Mouse (Mus musculus) intestine, postnatal 0 days (tissue): ENCODE measurements around the gene Prickle2. TPM values are rescaled to one million over a fixed set of nuclear protein-coding genes. Genes with fewer than 3 reads are reported as not detected.

ENCODE experiments used
- ATAC-seq: fragments of 200-750 bp; cut with Nextera tagmentation; 2 replicates; pipeline ENCODE4 v1.8.0; 2017; ENCODE audit warnings: mild to moderate bottlenecking, moderate TSS enrichment, moderate library complexity
- H3K27ac ChIP-seq: fragments of 300-500 bp; sonication (generic); 2 replicates; pipeline ENCODE4 v1.5.1; 2014; ENCODE audit warnings: mild to moderate bottlenecking, low read depth, low read length, moderate library complexity
- H3K27me3 ChIP-seq: fragments of 300-500 bp; sonication (generic); replicated peaks from 2 replicates; pipeline ENCODE4 v1.6.1; 2014; ENCODE audit warnings: low read length, mixed read lengths; ENCODE audit not compliant: control insufficient read depth, insufficient read depth
- H3K36me3 ChIP-seq: fragments of 300-500 bp; sonication (generic); 2 replicates; pipeline ENCODE4 v1.6.1; 2014; ENCODE audit warnings: mild to moderate bottlenecking, moderate library complexity; ENCODE audit not compliant: control insufficient read depth, insufficient read depth
- H3K4me1 ChIP-seq: fragments of 300-500 bp; sonication (generic); replicated peaks from 2 replicates; pipeline ENCODE4 v1.6.1; 2014; ENCODE audit warnings: antibody characterized with exemption, low read length, mixed read lengths; ENCODE audit not compliant: control insufficient read depth, insufficient read depth
- H3K4me2 ChIP-seq: fragments of 300-500 bp; sonication (generic); replicated peaks from 2 replicates; pipeline ENCODE4 v1.6.1; 2014; ENCODE audit warnings: low read depth, mild to moderate bottlenecking, moderate library complexity
- H3K4me3 ChIP-seq: fragments of 300-500 bp; sonication (generic); 2 replicates; pipeline ENCODE4 v1.5.1; 2014; ENCODE audit warnings: low read depth, low read length
- H3K9ac ChIP-seq: fragments of 300-500 bp; sonication (generic); 2 replicates; pipeline ENCODE4 v1.6.1; 2014; ENCODE audit warnings: mild to moderate bottlenecking, low read depth, low read length
- H3K9me3 ChIP-seq: fragments of 300-500 bp; sonication (generic); 2 replicates; pipeline ENCODE4 v1.6.1; 2016; ENCODE audit warnings: mixed run types; ENCODE audit not compliant: control insufficient read depth
- CTCF ChIP-seq: sonication (generic); IDR thresholded peaks from 2 replicates; pipeline ENCODE4 v1.5.1; 2016; ENCODE audit warnings: low read depth, mild to moderate bottlenecking, control low read depth, antibody characterized with exemption, moderate library complexity
- WGBS: fragments of 180-500 bp; shearing (Covaris S2); extraction: QIAGEN DNeasy Blood & Tissue Kit; methylation state at CpG from one replicate; pipeline ENCODE4 v1.1.7; 2014; 5-methylcytosine and 5-hydroxymethylcytosine counted together
- polyA plus RNA-seq: library from polyadenylated mRNA; unstranded; fragments of >200 nt; fragmentation: Nextera tagmentation; extraction: Ambion mirVana; gene quantifications from 2 replicates; pipeline ENCODE4 v1.2.1, GENCODE M21; 2015

The Prickle2 gene
- polyA plus RNA-seq, 1 experiment from 2014 or later: 1.7 TPM

- WGBS: 6% methylated on average over 10 of the region's 10 CpGs
- H3K9ac ChIP-seq: no peak overlapping the region
Observed at GRCm38 (mm10) chr6:92728084-92728483, 22.1 kb upstream of the Prickle2 start.

GRCm38 (mm10) chr6:92727351-92727986 lies 21.5 kb upstream of the Prickle2 start:
- no peaks in the 10 kb centered on the region for H3K36me3 ChIP-seq
- no peak for TF ChIP-seq CTCF
- H3K4me1 ChIP-seq: peaks cover 4% of the 10 kb centered on the region; the same call in 1 of the 2 replicates
- 19% methylated on average over 7 of the region's 7 CpGs for WGBS
- H3K4me3 ChIP-seq: no peak overlapping the region
- H3K9ac ChIP-seq: no peak overlapping the region
- peak; percentile 22; the same call in 1 of the 2 replicates for ATAC-seq
- no peaks in the 10 kb centered on the region for H3K9me3 ChIP-seq
- no peaks in the 10 kb centered on the region for H3K27me3 ChIP-seq
- H3K27ac ChIP-seq: peak overlapping the region; percentile 15; the same call in 1 of the 2 replicates
- H3K4me2 ChIP-seq: no peak overlapping the region

More at GRCm38 (mm10) chr6:92728084-92728483, 22.1 kb upstream of the Prickle2 start:
- peak; percentile 95 for TF ChIP-seq CTCF
- Histone ChIP-seq H3K4me1 (peaks cover 4% of the 10 kb centered on the region; the same call in 1 of the 2 replicates), H3K27ac (no peak overlapping the region), H3K36me3 (no peaks in the 10 kb centered on the region), H3K27me3 (no peaks in the 10 kb centered on the region), H3K4me3 (no peak overlapping the region), H3K4me2 (no peak overlapping the region), H3K9me3 (no peaks in the 10 kb centered on the region)
- no peak for ATAC-seq

DNA sequence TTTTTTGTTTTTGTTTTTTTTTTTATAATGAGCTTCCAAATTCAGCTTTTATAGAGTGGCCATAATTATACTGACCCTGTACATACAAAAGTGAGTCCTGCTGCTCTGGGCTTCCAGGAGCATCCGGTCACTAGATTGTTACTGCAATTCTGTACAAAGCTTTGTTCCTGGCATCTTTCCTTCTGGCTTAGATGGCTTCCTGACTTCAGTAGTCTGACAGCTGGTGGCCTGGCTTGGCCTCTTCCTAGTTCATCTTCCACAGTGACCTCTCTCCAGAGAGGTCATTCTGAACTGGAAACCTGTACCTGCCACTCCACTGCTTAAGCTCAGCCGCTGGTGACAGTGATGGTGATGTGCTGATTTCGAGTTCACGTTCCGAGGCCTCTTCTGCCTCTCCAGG lies 20.2 kb upstream of the Prickle2 start:
- H3K27ac ChIP-seq: no peak overlapping the region

DNA sequence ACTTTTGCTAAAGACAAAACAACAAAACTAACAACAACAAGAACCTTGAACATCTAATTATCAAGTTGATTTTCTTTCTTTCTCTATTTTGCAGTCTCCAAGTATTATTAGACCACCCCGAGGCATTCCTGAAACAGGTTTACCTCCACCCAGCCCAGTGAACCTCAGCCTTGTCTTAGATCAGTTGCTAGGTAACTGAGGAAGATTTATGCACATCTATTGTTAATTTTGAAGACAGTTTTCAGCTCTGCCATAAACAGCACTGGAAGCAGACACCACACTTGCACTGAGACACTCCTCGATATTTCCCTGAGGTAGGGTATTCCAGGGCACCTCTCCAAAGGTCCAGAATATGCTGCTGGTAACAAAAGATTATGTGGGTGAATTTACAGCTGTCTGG lies 18.4 kb upstream of the Prickle2 start:
- WGBS: 50% methylated on average over 2 of the region's 2 CpGs
- no peak for TF ChIP-seq CTCF
- no peak overlapping the region for H3K4me3 ChIP-seq
- H3K27ac ChIP-seq: no peak overlapping the region
- H3K36me3 ChIP-seq: no peaks in the 10 kb centered on the region
- H3K27me3 ChIP-seq: no peaks in the 10 kb centered on the region
- H3K4me1 ChIP-seq: peaks cover 4% of the 10 kb centered on the region; the same call in 1 of the 2 replicates
- ATAC-seq: no peak
- no peaks in the 10 kb centered on the region for H3K9me3 ChIP-seq
- H3K4me2 ChIP-seq: no peak overlapping the region
- no peak overlapping the region for H3K9ac ChIP-seq

More for the DNA sequence above, 20.2 kb upstream of the Prickle2 start:
- no peak for TF ChIP-seq CTCF
- Histone ChIP-seq H3K27me3 (no peaks in the 10 kb centered on the region), H3K4me3 (no peak overlapping the region), H3K4me2 (no peak overlapping the region), H3K4me1 (peaks cover 4% of the 10 kb centered on the region; the same call in 1 of the 2 replicates), H3K9me3 (no peaks in the 10 kb centered on the region), H3K9ac (no peak overlapping the region), H3K36me3 (no peaks in the 10 kb centered on the region)
- 72% methylated on average over 5 of the region's 5 CpGs for WGBS
- no peak for ATAC-seq

DNA sequence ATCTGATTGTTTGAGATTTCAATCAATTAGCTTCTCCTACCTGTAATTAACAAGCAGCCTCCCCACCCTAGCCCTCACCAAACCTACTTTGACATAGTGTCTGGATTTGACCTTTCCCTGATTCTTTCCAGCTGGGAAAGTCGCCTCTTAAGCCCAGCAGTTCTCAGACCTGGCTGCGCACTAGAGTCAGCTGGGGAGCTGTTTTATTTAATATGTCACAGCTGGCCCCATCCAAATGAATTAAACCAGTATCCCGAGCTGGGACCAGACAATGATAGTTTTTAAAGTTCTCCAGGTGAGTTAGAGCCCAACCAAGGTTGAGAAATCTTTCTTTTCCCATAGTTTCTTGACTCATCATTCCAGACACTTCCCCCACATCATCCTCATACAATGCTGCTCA lies 9.9 kb upstream of the Prickle2 start:
- no peak for TF ChIP-seq CTCF
- 51% methylated on average over 3 of the region's 3 CpGs for WGBS

DNA sequence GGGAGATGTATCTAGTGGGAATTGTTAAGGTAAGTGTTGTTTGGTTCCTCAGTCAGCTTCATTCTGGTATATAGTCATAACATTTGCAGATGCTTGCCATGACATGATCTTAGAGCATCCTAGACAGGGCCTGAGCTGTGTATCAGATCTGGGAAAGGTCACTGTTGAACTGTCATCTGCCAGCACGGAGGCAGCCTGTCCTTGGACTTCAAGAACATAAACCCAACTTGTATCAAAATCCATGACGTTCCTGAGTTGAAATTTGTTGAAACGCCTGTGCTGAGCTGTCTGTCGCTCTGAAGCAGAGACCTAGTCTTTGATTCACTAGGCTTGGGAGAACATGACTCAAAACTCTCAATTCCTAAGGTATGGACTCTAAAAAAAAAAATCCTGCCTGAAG lies 8.8 kb upstream of the Prickle2 start:
- H3K27me3 ChIP-seq: no peaks in the 10 kb centered on the region
- no peaks in the 10 kb centered on the region for H3K4me1 ChIP-seq
- H3K9ac ChIP-seq: no peak overlapping the region
- no peak for ATAC-seq
- TF ChIP-seq CTCF: no peak
- H3K9me3 ChIP-seq: no peaks in the 10 kb centered on the region
- H3K4me2 ChIP-seq: no peak overlapping the region
- no peaks in the 10 kb centered on the region for H3K36me3 ChIP-seq
- H3K27ac ChIP-seq: no peak overlapping the region
- WGBS: 86% methylated on average over 4 of the region's 4 CpGs
- no peak overlapping the region for H3K4me3 ChIP-seq

More for the DNA sequence above, 9.9 kb upstream of the Prickle2 start:
- Histone ChIP-seq H3K36me3 (no peaks in the 10 kb centered on the region), H3K27me3 (no peaks in the 10 kb centered on the region), H3K4me3 (no peak overlapping the region), H3K27ac (no peak overlapping the region), H3K9me3 (no peaks in the 10 kb centered on the region), H3K4me1 (no peaks in the 10 kb centered on the region), H3K9ac (no peak overlapping the region), H3K4me2 (no peak overlapping the region)
- no peak for ATAC-seq
